Comparison of ENCODE assay signal across 27 mouse cellular contexts in genomic region chr8:123651390-123652098, GRCm38 (mm10). TPM values are rescaled to one million over a fixed set of nuclear protein-coding genes. Genes with fewer than 3 reads are reported as not detected.
DNase-seq lines count a peak whose midpoint lies in the region; ATAC-seq lines count a peak whose summit lies in the region.
"Had no signal": no experiment of that assay in that cellular context is flagged by ENCODE, and none has a peak within 500 bp of the region (broad histone marks: within the 10 kb centered on the region; RNA-seq: fewer than 3 reads in every experiment).

No protein-coding gene starts in this region.

- peaks cover 7% of the 10 kb centered on the region for H3K36me3 ChIP-seq in heart, embryonic 14.5 days (ENCODE audit: control insufficient read depth, insufficient read depth, low read length)
- peaks cover 7% of the 10 kb centered on the region; the same call in 1 of the 2 replicates for H3K36me3 ChIP-seq in lung, embryonic 15.5 days
- H3K36me3 ChIP-seq: liver, embryonic 12.5 days; stomach, embryonic 15.5 days had no signal

- 62% methylated on average over 5 of the region's 5 CpGs for WGBS in heart, embryonic 14.5 days
- WGBS in lung, embryonic 15.5 days: 48% methylated on average over 5 of the region's 5 CpGs

- peak overlapping the region; percentile 17 to 33; a peak in 2 of 4 replicates for H3K27ac ChIP-seq in heart, embryonic 14.5 days (replicated peaks in 1 of 2; ENCODE audit: control insufficient read depth in 1 of 2, insufficient read depth in 1 of 2, low read depth in 2 of 2, low read length in 2 of 2)
- peak overlapping the region; percentile 77 for H3K27ac ChIP-seq in lung, embryonic 15.5 days
- H3K27ac ChIP-seq: embryonic facial prominence, embryonic 13.5 days; forebrain, embryonic 12.5 days; hindbrain, embryonic 14.5 days; limb, embryonic 13.5 days; liver, embryonic 12.5 days; midbrain, embryonic 13.5 days; neural tube, embryonic 12.5 days; stomach, embryonic 15.5 days had no signal

- H3K9ac ChIP-seq in heart, embryonic 14.5 days (ENCODE audit: low read length): no peak overlapping the region
- H3K9ac ChIP-seq in lung, embryonic 15.5 days: no peak overlapping the region
- H3K9ac ChIP-seq: embryonic facial prominence, embryonic 13.5 days; forebrain, embryonic 12.5 days; hindbrain, embryonic 14.5 days; limb, embryonic 13.5 days; liver, embryonic 12.5 days; midbrain, embryonic 13.5 days; neural tube, embryonic 12.5 days; stomach, embryonic 15.5 days had no signal

- H3K4me1 ChIP-seq in heart, embryonic 14.5 days (ENCODE audit: control insufficient read depth in 2 of 2, insufficient read depth in 2 of 2, low read length in 2 of 2): peaks cover 13 to 20% of the 10 kb centered on the region in 2 experiments
- peaks cover 69% of the 10 kb centered on the region for H3K4me1 ChIP-seq in lung, embryonic 15.5 days

- H3K4me2 ChIP-seq in heart, embryonic 14.5 days (ENCODE audit: low read length): no peak overlapping the region
- 0 out of 2 replicates have a peak overlapping the region, but pooled peaks have one; percentile 6 for H3K4me2 ChIP-seq in lung, embryonic 15.5 days
- H3K4me2 ChIP-seq: embryonic facial prominence, embryonic 13.5 days; forebrain, embryonic 12.5 days; heart, embryonic 11.5 days; hindbrain, embryonic 14.5 days; limb, embryonic 13.5 days; liver, embryonic 12.5 days; midbrain, embryonic 13.5 days; neural tube, embryonic 12.5 days; stomach, embryonic 15.5 days had no signal

- 0 out of 2 replicates have a peak, but pooled peaks have one; percentile 27 for ATAC-seq in heart, embryonic 14.5 days (ENCODE audit: insufficient number of reproducible peaks, insufficient read depth, low FRiP score, low read depth)
- peak; percentile 33 for ATAC-seq in lung, embryonic 15.5 days (ENCODE audit: borderline replicate concordance, extremely low read depth, low FRiP score, low TSS enrichment)
- ATAC-seq: inflammation-experienced regulatory T-cells, adult 6 months; liver, embryonic 12.5 days; midbrain, embryonic 13.5 days had no signal

- intact Hi-C loops in heart, postnatal 10 days (cut with DNase I): loop anchor here (2.0 kb wide), 3 partner anchors 77 to 133 kb away; no protein-coding TSS in a partner anchor

- peak; percentile 55 for DNase-seq in adrenal gland, postnatal 10 days
- DNase-seq in adrenal gland, adult 2 months: no peak
- no peak for DNase-seq in heart, postnatal 10 days
- DNase-seq in lung, postnatal 14 days: no peak
- peak; percentile 41 for DNase-seq in testis, postnatal 14 days (ENCODE audit: low spot score)
- no peak for DNase-seq in testis, postnatal 10 days (ENCODE audit: low spot score)
- DNase-seq: cerebellum, adult 8-10 months; cerebellum, postnatal 36 days; embryo, embryonic 11 days; gastrocnemius, postnatal 25 days; heart, postnatal 4 days; kidney, adult 9 months; kidney, postnatal 4 days; lung, adult 18-20 months had no signal

- no peak overlapping the region for H3K4me3 ChIP-seq in heart, embryonic 14.5 days (ENCODE audit: control insufficient read depth in 1 of 2, insufficient read depth in 1 of 2, low read depth in 1 of 2, low read length in 2 of 2)
- H3K4me3 ChIP-seq in lung, embryonic 15.5 days: no peak overlapping the region
- H3K4me3 ChIP-seq: embryonic facial prominence, embryonic 13.5 days; erythroblast, embryonic 14.5 days; forebrain, embryonic 12.5 days; limb, embryonic 13.5 days; liver, embryonic 12.5 days; midbrain, embryonic 13.5 days; neural tube, embryonic 12.5 days; stomach, embryonic 15.5 days had no signal

- H3K9me3 ChIP-seq in heart, embryonic 14.5 days (ENCODE audit: control insufficient read depth, low read length): no peaks in the 10 kb centered on the region
- no peaks in the 10 kb centered on the region for H3K9me3 ChIP-seq in lung, embryonic 15.5 days
- H3K9me3 ChIP-seq: embryonic facial prominence, embryonic 13.5 days; forebrain, embryonic 12.5 days; limb, embryonic 13.5 days; liver, embryonic 12.5 days; midbrain, embryonic 13.5 days; neural tube, embryonic 12.5 days; stomach, embryonic 15.5 days had no signal

- H3K27me3 ChIP-seq in heart, embryonic 14.5 days (ENCODE audit: control insufficient read depth, insufficient read depth, low read length): no peaks in the 10 kb centered on the region
- 0 out of 2 replicates have a peak, but pooled peaks cover 5% of the 10 kb centered on the region for H3K27me3 ChIP-seq in lung, embryonic 15.5 days
- H3K27me3 ChIP-seq: embryonic facial prominence, embryonic 13.5 days; limb, embryonic 13.5 days; neural tube, embryonic 12.5 days; stomach, embryonic 15.5 days had no signal

RNA-seq across cellular contexts. Expression of gene Rhou, which starts 2.2 kb away (rescaled TPM):
- total RNA-seq in adrenal gland, postnatal 10 days (2021): 10 to 100 TPM; 42.8 to 48.5 TPM
- total RNA-seq in adrenal gland, adult 2 months (2021): 10 to 100 TPM; 31.7 to 43.0 TPM
- 12.3 and 13.6 TPM in 2 replicates for polyA plus RNA-seq in adrenal gland, adult 2 months (2012; rRNA removed)
- polyA plus RNA-seq in heart, embryonic 14.5 days (2014; fragmentation: Nextera tagmentation; extraction: Ambion mirVana): 10.0 and 11.4 TPM in 2 replicates
- total RNA-seq in heart, postnatal 10 days (2021): 10 to 100 TPM; 11.2 to 13.1 TPM
- polyA plus RNA-seq in lung, embryonic 15.5 days (2015; fragmentation: Nextera tagmentation; extraction: Ambion mirVana): 7.9 and 9.3 TPM in 2 replicates
- polyA plus RNA-seq: erythroblast, embryonic 14.5 days; inflammation-experienced regulatory T-cells, adult 6 months had no signal

Comparison
In these comparisons a context has a peak if more than half of its experiments do, and no peak if none do; other contexts are left out.
1. DNase-seq: peak in adrenal gland, postnatal 10 days (single experiment) and testis, postnatal 14 days (single experiment); none in adrenal gland, adult 2 months (single experiment), heart, postnatal 10 days (0 of 2), lung, postnatal 14 days (single experiment) and testis, postnatal 10 days (single experiment).